Mouse (Mus musculus) lung, embryonic 16.5 days (tissue): ENCODE measurements at regions not wholly inside any gene's neighbourhood (a gene's known extent, or its start where the extent isn't known, plus 50 kb on each side); places are given as distances from the start of the nearest gene placed in this dataset.

Experiments
- ATAC-seq: fragments of 200-750 bp; cut with Nextera tagmentation; 2 replicates; pipeline ENCODE4 v1.8.0; 2017; ENCODE audit warnings: low read depth, mild to moderate bottlenecking, moderate library complexity
- H3K27ac ChIP-seq: fragments of 300-500 bp; sonication (generic); 2 replicates; pipeline ENCODE4 v1.5.1; 2014; ENCODE audit warnings: mild to moderate bottlenecking, control low read depth, low read length
- H3K27me3 ChIP-seq: fragments of 300-500 bp; sonication (generic); 2 replicates; pipeline ENCODE4 v1.6.1; 2014; ENCODE audit warnings: low read depth, low read length, mixed read lengths; ENCODE audit not compliant: control insufficient read depth, insufficient read depth
- H3K36me3 ChIP-seq: fragments of 300-500 bp; sonication (generic); 2 replicates; pipeline ENCODE4 v1.6.1; 2014; ENCODE audit warnings: low read length; ENCODE audit not compliant: control insufficient read depth, insufficient read depth
- H3K4me1 ChIP-seq: fragments of 300-500 bp; sonication (generic); replicated peaks from 2 replicates; pipeline ENCODE4 v1.6.1; 2014; ENCODE audit warnings: low read length, mixed read lengths; ENCODE audit not compliant: control insufficient read depth, insufficient read depth
- H3K4me2 ChIP-seq: fragments of 300-500 bp; sonication (generic); 2 replicates; pipeline ENCODE4 v1.6.1; 2014; ENCODE audit warnings: low read depth, low read length, control low read depth
- H3K4me3 ChIP-seq: fragments of 300-500 bp; sonication (generic); 2 replicates; pipeline ENCODE4 v1.5.1; 2014; ENCODE audit warnings: mild to moderate bottlenecking, low read length, control low read depth
- H3K9ac ChIP-seq: fragments of 300-500 bp; sonication (generic); 2 replicates; pipeline ENCODE4 v1.6.1; 2014; ENCODE audit warnings: low read length, control low read depth
- H3K9me3 ChIP-seq: fragments of 300-500 bp; sonication (generic); 2 replicates; pipeline ENCODE4 v1.6.1; 2016; ENCODE audit warnings: low read length; ENCODE audit not compliant: control insufficient read depth
- WGBS: fragments of 180-500 bp; shearing (Covaris S2); extraction: QIAGEN DNeasy Blood & Tissue Kit; methylation state at CpG from one replicate; pipeline ENCODE4 v1.1.7; 2014; 5-methylcytosine and 5-hydroxymethylcytosine counted together

DNA sequence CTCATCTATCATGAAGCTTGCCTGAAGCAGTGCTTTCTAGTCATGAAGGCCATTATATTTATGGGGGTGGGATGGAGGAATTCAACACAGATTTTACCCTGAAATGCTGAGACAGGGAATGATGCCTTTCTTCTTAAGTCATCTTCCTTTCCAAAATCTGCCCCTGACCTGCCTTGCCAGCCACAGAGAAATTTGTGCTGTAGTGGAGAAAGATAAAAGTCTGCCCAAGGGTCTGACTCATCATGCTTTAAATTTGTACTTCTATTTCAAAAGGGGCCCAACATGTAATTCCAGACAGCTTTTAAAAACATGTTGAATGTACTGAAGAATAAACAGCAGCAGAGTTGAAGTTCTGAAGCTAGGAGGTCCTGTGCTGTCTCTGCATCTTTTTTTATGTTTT lies 554.1 kb upstream of the Marcks start:
- no peak overlapping the region for H3K4me3 ChIP-seq
- H3K27me3 ChIP-seq: no peaks in the 10 kb centered on the region
- ATAC-seq: no peak
- no peaks in the 10 kb centered on the region for H3K9me3 ChIP-seq
- H3K9ac ChIP-seq: no peak overlapping the region
- no peaks in the 10 kb centered on the region for H3K4me1 ChIP-seq
- H3K27ac ChIP-seq: no peak overlapping the region
- H3K36me3 ChIP-seq: no peaks in the 10 kb centered on the region
- H3K4me2 ChIP-seq: no peak overlapping the region

DNA sequence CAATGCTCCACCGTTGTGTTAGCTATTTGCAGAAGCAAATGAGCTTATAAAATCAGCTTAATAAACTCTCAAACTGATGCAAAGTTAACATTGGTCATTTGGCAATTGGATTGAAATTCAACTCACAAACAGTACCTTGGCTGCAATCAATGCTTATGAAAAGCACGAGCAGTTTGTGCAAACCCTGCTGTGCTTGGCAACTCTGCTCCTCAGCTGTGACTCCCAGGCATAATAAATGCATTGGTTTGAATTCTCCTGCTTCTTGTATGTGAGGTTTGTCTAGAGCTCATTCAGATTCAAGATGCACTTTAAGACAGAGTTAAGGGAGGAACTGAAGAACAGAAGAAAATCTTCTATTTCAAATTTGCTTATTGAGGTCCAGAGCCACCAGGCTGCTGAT lies 553.2 kb upstream of the Marcks start:
- WGBS: 59% methylated on average over 2 of the region's 2 CpGs

GRCm38 (mm10) chr10:37683101-37683500 lies 544.4 kb upstream of the Marcks start:
- Histone ChIP-seq H3K4me1 (no peaks in the 10 kb centered on the region), H3K4me3 (no peak overlapping the region), H3K36me3 (no peaks in the 10 kb centered on the region), H3K9ac (no peak overlapping the region), H3K27ac (no peak overlapping the region), H3K27me3 (no peaks in the 10 kb centered on the region), H3K4me2 (no peak overlapping the region), H3K9me3 (no peaks in the 10 kb centered on the region)
- no peak for ATAC-seq

More for the DNA sequence above, 553.2 kb upstream of the Marcks start:
- H3K36me3 ChIP-seq: no peaks in the 10 kb centered on the region
- H3K9me3 ChIP-seq: no peaks in the 10 kb centered on the region
- no peak for ATAC-seq
- no peak overlapping the region for H3K4me3 ChIP-seq
- H3K27ac ChIP-seq: no peak overlapping the region
- H3K4me1 ChIP-seq: no peaks in the 10 kb centered on the region
- H3K4me2 ChIP-seq: no peak overlapping the region
- H3K27me3 ChIP-seq: no peaks in the 10 kb centered on the region
- H3K9ac ChIP-seq: no peak overlapping the region

- Histone ChIP-seq H3K4me3 (no peak overlapping the region), H3K27ac (no peak overlapping the region), H3K4me1 (no peaks in the 10 kb centered on the region), H3K4me2 (no peak overlapping the region), H3K9me3 (no peaks in the 10 kb centered on the region), H3K36me3 (no peaks in the 10 kb centered on the region), H3K9ac (no peak overlapping the region), H3K27me3 (no peaks in the 10 kb centered on the region)
- no peak for ATAC-seq
These were observed 541.9 kb upstream of the Marcks start for GRCm38 (mm10) chr10:37680601-37681000.

- Histone ChIP-seq H3K9ac (no peak overlapping the region), H3K27me3 (no peaks in the 10 kb centered on the region), H3K9me3 (no peaks in the 10 kb centered on the region), H3K4me1 (no peaks in the 10 kb centered on the region), H3K36me3 (no peaks in the 10 kb centered on the region), H3K4me3 (no peak overlapping the region), H3K27ac (no peak overlapping the region), H3K4me2 (no peak overlapping the region)
- no peak for ATAC-seq
- 65% methylated on average over 1 of the region's 1 CpGs for WGBS
These were observed 539.1 kb upstream of the Marcks start for GRCm38 (mm10) chr10:37677826-37678225.

GRCm38 (mm10) chr10:37668827-37669226 lies 530.1 kb upstream of the Marcks start:
- Histone ChIP-seq H3K9ac (no peak overlapping the region), H3K4me2 (no peak overlapping the region), H3K4me1 (no peaks in the 10 kb centered on the region), H3K27ac (no peak overlapping the region), H3K27me3 (no peaks in the 10 kb centered on the region), H3K4me3 (no peak overlapping the region), H3K9me3 (no peaks in the 10 kb centered on the region), H3K36me3 (no peaks in the 10 kb centered on the region)
- WGBS: 47% methylated on average over 2 of the region's 2 CpGs
- no peak for ATAC-seq

- no peaks in the 10 kb centered on the region for H3K36me3 ChIP-seq
- no peaks in the 10 kb centered on the region for H3K4me1 ChIP-seq
- 60% methylated on average over 7 of the region's 7 CpGs for WGBS
- H3K4me3 ChIP-seq: no peak overlapping the region
- no peak overlapping the region for H3K4me2 ChIP-seq
- no peak for ATAC-seq
- H3K27ac ChIP-seq: no peak overlapping the region
- H3K9ac ChIP-seq: no peak overlapping the region
- no peaks in the 10 kb centered on the region for H3K27me3 ChIP-seq
- no peaks in the 10 kb centered on the region for H3K9me3 ChIP-seq
These were observed 528.5 kb upstream of the Marcks start for GRCm38 (mm10) chr10:37667031-37667745.

DNA sequence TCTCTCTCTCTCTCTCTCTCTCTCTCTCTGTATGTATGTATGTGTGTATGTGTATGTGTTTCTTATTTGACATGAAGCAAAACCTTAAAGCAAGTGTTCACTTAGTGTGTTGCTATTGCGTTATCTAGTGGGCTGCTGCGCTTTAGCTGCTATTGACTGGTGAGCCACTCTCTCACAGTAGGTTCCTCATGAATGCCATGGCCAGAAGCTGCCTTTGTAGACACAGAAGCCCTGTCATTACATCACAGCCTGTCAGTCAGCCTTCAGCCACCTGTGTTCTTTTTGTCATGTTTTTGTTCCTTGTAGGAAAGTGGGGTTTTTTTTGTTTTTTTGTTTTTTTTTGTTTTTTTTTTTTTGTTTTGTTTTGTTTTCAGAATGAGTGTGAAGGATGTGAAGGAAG lies 527.8 kb upstream of the Marcks start:
- WGBS: 97% methylated on average over 2 of the region's 2 CpGs
- no peaks in the 10 kb centered on the region for H3K36me3 ChIP-seq
- H3K27me3 ChIP-seq: no peaks in the 10 kb centered on the region
- no peak overlapping the region for H3K4me3 ChIP-seq
- no peaks in the 10 kb centered on the region for H3K9me3 ChIP-seq
- H3K4me1 ChIP-seq: no peaks in the 10 kb centered on the region
- H3K9ac ChIP-seq: no peak overlapping the region
- H3K4me2 ChIP-seq: no peak overlapping the region
- H3K27ac ChIP-seq: no peak overlapping the region
- no peak for ATAC-seq

DNA sequence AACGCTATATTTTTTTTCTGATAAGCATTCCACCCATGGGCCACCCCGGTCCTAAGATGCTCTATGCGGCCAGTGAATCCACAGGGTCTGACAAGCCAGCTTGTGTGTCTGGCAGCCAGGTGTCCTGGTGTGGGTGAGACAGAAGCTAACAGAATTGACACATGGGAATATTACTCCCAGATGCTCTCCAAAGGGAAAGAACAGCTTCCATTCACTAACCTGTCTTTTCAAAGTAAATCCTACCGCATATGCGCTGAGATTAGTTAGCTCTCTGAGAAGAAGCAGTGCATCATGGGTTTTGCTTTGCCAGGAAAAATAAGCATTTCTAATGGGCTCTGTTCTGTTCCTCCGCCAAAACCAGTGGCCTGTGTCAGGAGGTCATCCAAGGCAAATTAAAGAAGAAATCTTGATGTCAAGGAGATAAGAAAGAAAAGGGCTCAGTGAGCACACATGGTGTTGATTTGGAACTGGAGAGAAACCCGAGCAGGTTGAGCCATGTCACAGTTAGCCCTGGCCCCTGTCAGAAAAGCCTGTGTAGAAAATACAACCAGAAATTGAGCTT lies 498.4 kb upstream of the Marcks start:
- ATAC-seq: no peak

DNA sequence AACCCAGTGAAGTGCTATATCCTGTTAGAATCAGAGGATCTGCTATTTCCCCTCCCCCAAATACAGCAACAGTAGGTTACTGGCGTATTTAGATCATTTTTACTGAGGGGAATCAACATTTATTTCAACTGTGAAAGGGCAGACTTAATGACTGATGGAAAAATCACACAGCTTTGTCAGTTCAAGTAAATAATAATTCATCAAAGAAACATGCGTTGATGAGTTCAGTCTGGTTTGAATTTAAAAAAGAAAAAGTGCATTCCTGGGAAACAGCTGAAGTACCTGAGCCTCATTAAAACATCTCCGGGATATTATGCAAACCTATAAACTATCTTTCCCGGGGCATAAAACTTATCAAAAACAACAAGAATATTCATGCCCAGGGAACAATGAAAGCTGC lies 497.7 kb upstream of the Marcks start:
- no peak for ATAC-seq
- H3K4me2 ChIP-seq: no peak overlapping the region
- H3K9ac ChIP-seq: no peak overlapping the region
- no peaks in the 10 kb centered on the region for H3K4me1 ChIP-seq
- no peaks in the 10 kb centered on the region for H3K9me3 ChIP-seq
- H3K4me3 ChIP-seq: no peak overlapping the region
- H3K27me3 ChIP-seq: no peaks in the 10 kb centered on the region
- H3K36me3 ChIP-seq: no peaks in the 10 kb centered on the region
- no peak overlapping the region for H3K27ac ChIP-seq
- 35% methylated on average over 4 of the region's 4 CpGs for WGBS

More for the DNA sequence above, 498.4 kb upstream of the Marcks start:
- Histone ChIP-seq H3K4me3 (no peak overlapping the region), H3K4me1 (no peaks in the 10 kb centered on the region), H3K36me3 (no peaks in the 10 kb centered on the region), H3K9ac (no peak overlapping the region), H3K4me2 (no peak overlapping the region), H3K27ac (no peak overlapping the region), H3K9me3 (no peaks in the 10 kb centered on the region), H3K27me3 (no peaks in the 10 kb centered on the region)
- 33% methylated on average over 7 of the region's 7 CpGs for WGBS
